Mouse (Mus musculus) monocyte, adult 2 months (primary cell): ENCODE data around the gene Zfp523.
A peak's percentile ranks its signal among the peaks of the same experiment; 100 is the strongest.
"Not testable (repeated sequence)": the region's sequence is repeated elsewhere in the genome, so short reads cannot be mapped to it uniquely, and the experiment has no call there.

Experiments
- DNase-seq, 2 experiments: peaks; one replicate each; pipeline ENCODE4 v3.0.0; 2022; ENCODE audit warnings: low spot score in 2 of 2, low read depth in 1 of 2

Gene Zfp523

GRCm38 (mm10) chr17:28209457-28210110 lies 32.7 kb downstream of the Zfp523 start:
- no peak for DNase-seq

- no peak for DNase-seq
These were observed 35.0 kb downstream of the Zfp523 start for GRCm38 (mm10) chr17:28211921-28212341.

- no peak for DNase-seq
These were observed 35.5 kb downstream of the Zfp523 start for GRCm38 (mm10) chr17:28212391-28212790.

- no peak for DNase-seq
These were observed 36.3 kb downstream of the Zfp523 start for GRCm38 (mm10) chr17:28213236-28213635.

- DNase-seq: no peak
These were observed 39.9 kb downstream of the Zfp523 start for GRCm38 (mm10) chr17:28216791-28217190.

GRCm38 (mm10) chr17:28217721-28218649 lies 41.1 kb downstream of the Zfp523 start:
- peak in 1 of 2 experiments; percentile 50 for DNase-seq

- not testable (repeated sequence) for DNase-seq
These were observed 45.5 kb downstream of the Zfp523 start for GRCm38 (mm10) chr17:28222463-28222862.

- DNase-seq: peak; percentile 49 to 61
These were observed 46.8 kb downstream of the Zfp523 start for GRCm38 (mm10) chr17:28223561-28224391.

GRCm38 (mm10) chr17:28224615-28225014 lies 47.7 kb downstream of the Zfp523 start:
- no peak for DNase-seq

- peak; percentile 56 to 76 for DNase-seq
These were observed 49.1 kb downstream of the Zfp523 start for GRCm38 (mm10) chr17:28226014-28226413.

- no peak for DNase-seq
These were observed 53.6 kb downstream of the Zfp523 start for GRCm38 (mm10) chr17:28230486-28230885.

- DNase-seq: no peak
These were observed 54.3 kb downstream of the Zfp523 start for GRCm38 (mm10) chr17:28231026-28231736.

GRCm38 (mm10) chr17:28232475-28233060 lies 55.6 kb downstream of the Zfp523 start, which contains the start of gene Ppard:
TSS of gene Ppard (plus strand) at chr17:28232700.
- peak; percentile 89 to 95 for DNase-seq

- peak in 1 of 2 experiments; percentile 64 for DNase-seq
These were observed 56.3 kb downstream of the Zfp523 start for GRCm38 (mm10) chr17:28233091-28233731.

GRCm38 (mm10) chr17:28234641-28235040 lies 57.7 kb downstream of the Zfp523 start:
- DNase-seq: no peak

- DNase-seq: no peak
These were observed 59.2 kb downstream of the Zfp523 start for GRCm38 (mm10) chr17:28235982-28236635.

- DNase-seq: no peak
These were observed 59.7 kb downstream of the Zfp523 start for GRCm38 (mm10) chr17:28236636-28237015.

- DNase-seq: no peak
These were observed 60.4 kb downstream of the Zfp523 start for GRCm38 (mm10) chr17:28237362-28237761.

GRCm38 (mm10) chr17:28237874-28238273 lies 60.9 kb downstream of the Zfp523 start:
- no peak for DNase-seq
